Mouse (Mus musculus): ENCODE measurements around the gene Ugt2b37. TPM values are rescaled to one million over a fixed set of nuclear protein-coding genes. Genes with fewer than 3 reads are reported as not detected.

Gene Ugt2b37
- not detected for polyA plus RNA-seq (2014; fragmentation: Illumina TruSeq; extraction: RNeasy Lipid Tissue Mini Kit (QIAGEN cat#74804); ENCODE audit: low read depth, low replicate concordance)

GRCm38 (mm10) chr5:87254676-87255075 lies at the start of gene Ugt2b37:
Ugt2b37 (minus strand) TSS chr5:87254804.

Other genes starting within 250 kb of the Ugt2b37 start
- gene Ugt2b36, start 162.2 kb downstream of the Ugt2b37 start, polyA plus RNA-seq (2014; fragmentation: Illumina TruSeq; extraction: RNeasy Lipid Tissue Mini Kit (QIAGEN cat#74804); ENCODE audit: low read depth, low replicate concordance): 0.11 TPM
- gene Ugt2b5, start 114.5 kb downstream of the Ugt2b37 start, polyA plus RNA-seq (2014; fragmentation: Illumina TruSeq; extraction: RNeasy Lipid Tissue Mini Kit (QIAGEN cat#74804); ENCODE audit: low read depth, low replicate concordance): 0.50 TPM
- 0.13 TPM for gene Ugt2a3, start 82.4 kb upstream of the Ugt2b37 start, polyA plus RNA-seq (2014; fragmentation: Illumina TruSeq; extraction: RNeasy Lipid Tissue Mini Kit (QIAGEN cat#74804); ENCODE audit: low read depth, low replicate concordance)
- gene Ugt2b38, start 169.4 kb upstream of the Ugt2b37 start, polyA plus RNA-seq (2014; fragmentation: Illumina TruSeq; extraction: RNeasy Lipid Tissue Mini Kit (QIAGEN cat#74804); ENCODE audit: low read depth, low replicate concordance): not detected
- not detected for gene Ugt2a2, start 227.5 kb upstream of the Ugt2b37 start, polyA plus RNA-seq (2014; fragmentation: Illumina TruSeq; extraction: RNeasy Lipid Tissue Mini Kit (QIAGEN cat#74804); ENCODE audit: low read depth, low replicate concordance)
- not detected for gene Gm43638, start 232.0 kb upstream of the Ugt2b37 start, polyA plus RNA-seq (2014; fragmentation: Illumina TruSeq; extraction: RNeasy Lipid Tissue Mini Kit (QIAGEN cat#74804); ENCODE audit: low read depth, low replicate concordance)
- not detected for gene Ugt2a1, start 236.1 kb upstream of the Ugt2b37 start, polyA plus RNA-seq (2014; fragmentation: Illumina TruSeq; extraction: RNeasy Lipid Tissue Mini Kit (QIAGEN cat#74804); ENCODE audit: low read depth, low replicate concordance)